Mouse (Mus musculus): Measurements from ENCODE around the gene Jsrp1.
A peak's percentile ranks its signal among the peaks of the same experiment; 100 is the strongest.

Gene Jsrp1

DNA sequence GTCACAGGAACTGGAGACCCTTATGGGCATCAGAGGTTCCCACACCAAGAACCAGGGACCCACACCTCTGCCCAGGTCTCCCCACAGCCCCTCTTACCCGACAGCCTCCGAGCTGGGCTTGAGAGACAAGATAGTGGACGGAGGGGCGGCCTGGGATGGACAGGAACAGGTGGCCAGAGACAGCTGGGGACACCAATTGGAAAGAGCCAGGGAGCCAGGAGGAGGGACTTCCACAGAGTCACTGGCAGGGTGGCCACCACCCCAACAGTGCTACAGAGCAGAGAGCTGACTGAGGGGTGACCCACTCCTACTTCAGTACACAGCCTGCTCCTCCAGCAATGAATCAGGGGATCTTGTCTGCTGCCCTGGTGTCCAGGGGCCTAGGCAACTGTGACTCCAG, at the start of gene Jsrp1:
Jsrp1 (minus strand) TSS at position 133 of the 400 bp plus-strand sequence.
- DNase-seq (ENCODE audit: inconsistent age in 2 of 2, low spot score in 1 of 2), result no peak

- no peak for DNase-seq (ENCODE audit: inconsistent age in 2 of 2, low spot score in 1 of 2)
Observed at GRCm38 (mm10) chr10:80862305-80862704, 49.0 kb upstream of the Jsrp1 start.

GRCm38 (mm10) chr10:80858350-80858935, 45.1 kb upstream of the Jsrp1 start:
- no peak for DNase-seq (ENCODE audit: inconsistent age in 2 of 2, low spot score in 1 of 2)

GRCm38 (mm10) chr10:80857848-80858247, 44.5 kb upstream of the Jsrp1 start:
- no peak for DNase-seq (ENCODE audit: inconsistent age in 2 of 2, low spot score in 1 of 2)

GRCm38 (mm10) chr10:80857386-80857785, 44.1 kb upstream of the Jsrp1 start:
- no peak for DNase-seq (ENCODE audit: inconsistent age in 2 of 2, low spot score in 1 of 2)

- no peak for DNase-seq (ENCODE audit: inconsistent age in 2 of 2, low spot score in 1 of 2)
Observed at GRCm38 (mm10) chr10:80856908-80857307, 43.6 kb upstream of the Jsrp1 start.

DNA sequence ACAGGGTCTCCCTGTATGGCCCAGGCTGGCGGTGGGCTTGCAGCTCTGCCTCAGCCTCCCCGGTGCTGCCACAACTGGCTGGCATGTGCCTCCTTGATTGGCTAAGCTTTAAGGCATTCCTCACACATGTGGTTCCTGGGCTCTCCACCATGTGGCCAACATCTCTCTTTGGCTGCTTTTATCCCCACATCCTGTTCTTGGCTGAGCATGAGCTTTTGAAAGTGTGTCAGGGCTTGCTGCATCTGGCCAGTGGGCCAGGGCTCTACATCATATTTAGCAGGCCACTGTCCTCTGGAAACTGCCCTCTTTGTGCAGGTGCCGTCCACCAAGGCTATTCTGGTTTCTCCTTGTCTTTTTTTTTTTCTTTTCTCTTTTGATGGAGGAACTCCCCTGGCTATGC, 43.0 kb upstream of the Jsrp1 start:
- DNase-seq (ENCODE audit: inconsistent age in 2 of 2, low spot score in 1 of 2), result no peak

DNA sequence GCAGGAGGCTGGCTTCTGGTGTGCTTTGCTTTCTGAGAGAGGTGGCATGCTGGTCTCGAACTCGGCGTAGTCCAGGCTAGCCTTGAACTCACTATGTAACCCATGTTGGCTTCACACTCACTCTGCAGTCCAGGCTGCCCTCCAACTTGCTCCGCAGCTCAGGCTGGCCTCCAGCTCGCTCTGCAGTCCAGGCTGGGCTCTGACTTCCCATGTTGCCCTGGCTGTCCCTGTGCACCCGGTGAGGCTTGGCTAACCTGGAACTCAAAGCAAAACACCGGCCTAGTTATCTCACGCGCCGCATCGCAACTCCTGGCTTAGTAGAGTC, 42.4 kb upstream of the Jsrp1 start:
- DNase-seq (ENCODE audit: inconsistent age in 2 of 2, low spot score in 1 of 2), result peak in 1 of 2 experiments; percentile 53

GRCm38 (mm10) chr10:80854913-80855748, 41.8 kb upstream of the Jsrp1 start, which contains the start of the genes Lsm7 and Sppl2b:
Gene Lsm7, minus strand, starts transcription at chr10:80855209.
Gene Sppl2b, plus strand, starts transcription at chr10:80855275.
- peak; percentile 98 to 99 for DNase-seq (ENCODE audit: inconsistent age in 2 of 2, low spot score in 1 of 2)

GRCm38 (mm10) chr10:80848571-80848970, 35.3 kb upstream of the Jsrp1 start:
- peak; percentile 72 to 74 for DNase-seq (ENCODE audit: inconsistent age in 2 of 2, low spot score in 1 of 2)

DNA sequence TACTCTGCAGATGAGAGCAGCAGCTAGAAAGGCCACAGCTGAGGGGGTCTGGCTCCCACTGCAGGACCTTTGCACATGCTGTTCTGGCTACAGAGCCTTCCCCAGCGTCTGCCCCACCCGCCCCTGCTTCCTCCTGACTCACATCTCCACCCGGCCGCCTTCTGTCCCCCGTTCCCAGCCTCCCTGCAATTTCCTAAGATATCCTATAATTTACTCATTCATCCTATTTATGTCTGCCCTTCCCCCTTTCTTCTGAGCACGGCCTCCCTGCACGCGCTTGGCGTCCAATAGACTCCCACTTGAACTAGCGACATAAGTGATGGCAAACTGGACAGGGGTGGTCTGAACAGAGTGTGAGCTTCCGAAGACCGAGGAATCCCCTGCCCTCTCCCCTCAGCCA, 32.4 kb upstream of the Jsrp1 start:
- DNase-seq (ENCODE audit: inconsistent age in 2 of 2, low spot score in 1 of 2), result no peak

GRCm38 (mm10) chr10:80845055-80845693, 31.9 kb upstream of the Jsrp1 start:
- peak in 1 of 2 experiments; percentile 37 for DNase-seq (ENCODE audit: inconsistent age in 2 of 2, low spot score in 1 of 2)

GRCm38 (mm10) chr10:80843931-80844547, 30.7 kb upstream of the Jsrp1 start, which contains the start of gene Lingo3:
Gene Lingo3, minus strand, starts transcription at chr10:80844039.
- peak; percentile 58 to 78 for DNase-seq (ENCODE audit: inconsistent age in 2 of 2, low spot score in 1 of 2)

- peak in 1 of 2 experiments; percentile 38 for DNase-seq (ENCODE audit: inconsistent age in 2 of 2, low spot score in 1 of 2)
Observed at GRCm38 (mm10) chr10:80843087-80843930, 30.0 kb upstream of the Jsrp1 start.

DNA sequence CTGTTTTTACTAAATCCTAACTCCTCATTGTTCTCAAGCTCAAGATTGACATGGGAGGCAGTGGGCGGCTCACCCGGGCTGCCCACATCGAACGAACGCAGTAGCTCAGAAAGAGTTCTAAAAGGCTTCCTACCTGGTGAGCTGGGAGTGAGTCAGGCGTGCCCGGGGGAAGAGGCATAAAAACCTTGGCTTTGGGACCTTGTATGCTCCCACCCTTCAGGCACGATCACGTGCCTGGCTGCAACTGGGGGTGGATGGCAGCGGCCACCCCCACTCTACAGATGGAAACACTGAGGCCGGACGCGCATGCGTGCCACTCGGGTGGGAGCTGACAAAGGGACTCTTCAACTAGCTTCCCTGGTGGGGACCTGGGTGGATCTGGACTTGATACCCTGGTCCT, 29.0 kb upstream of the Jsrp1 start:
- no peak for DNase-seq (ENCODE audit: inconsistent age in 2 of 2, low spot score in 1 of 2)

DNA sequence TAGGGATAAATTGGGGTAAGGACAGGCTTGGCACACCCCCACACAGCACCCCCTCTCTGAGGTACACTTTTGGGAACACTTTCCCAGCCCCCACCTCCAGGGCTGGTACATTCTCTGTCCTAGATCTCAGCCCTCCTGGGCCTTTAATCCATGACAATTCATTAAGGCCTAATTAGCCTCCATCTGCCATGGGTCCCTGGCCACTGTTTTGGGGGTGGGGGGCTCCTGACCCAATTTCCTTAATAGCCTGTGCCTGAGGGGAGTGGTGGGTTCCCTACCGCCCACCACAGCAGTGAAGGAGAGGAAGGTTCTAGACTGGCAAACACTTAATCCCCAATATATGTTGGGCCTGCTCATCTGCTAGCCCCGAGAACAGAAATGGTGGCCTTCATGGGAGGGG, 28.4 kb upstream of the Jsrp1 start:
- DNase-seq (ENCODE audit: inconsistent age in 2 of 2, low spot score in 1 of 2), result no peak

GRCm38 (mm10) chr10:80839848-80840247, 26.6 kb upstream of the Jsrp1 start:
- DNase-seq (ENCODE audit: inconsistent age in 2 of 2, low spot score in 1 of 2), result peak; percentile 51 to 68

DNA sequence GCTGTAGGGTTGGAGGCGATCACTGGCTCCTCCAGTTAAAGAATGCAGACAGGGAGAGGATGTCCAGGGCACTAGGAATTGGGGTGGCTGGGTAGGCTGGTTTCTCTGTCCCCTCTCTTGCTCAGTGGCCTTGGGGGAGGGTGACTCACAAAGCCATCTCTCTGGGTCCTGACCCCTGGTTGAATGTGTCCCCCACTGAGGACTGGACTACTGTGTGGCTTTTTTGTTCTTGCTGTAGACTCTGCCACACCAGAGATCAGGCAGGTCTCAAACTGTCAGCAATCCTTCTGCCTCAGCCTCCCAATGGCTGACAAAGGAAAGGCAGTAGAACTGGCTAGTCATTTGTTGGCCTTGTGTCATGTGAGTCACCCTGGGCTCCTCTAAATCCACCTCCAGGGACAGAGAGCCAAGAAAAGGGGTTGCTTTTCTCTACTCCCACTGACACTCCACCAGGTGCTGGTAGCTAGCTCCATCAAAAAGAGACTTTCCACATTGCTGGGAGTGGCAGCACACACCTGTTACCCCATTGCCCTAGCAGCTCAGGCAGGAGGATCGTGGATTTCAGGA, 25.1 kb upstream of the Jsrp1 start:
- DNase-seq (ENCODE audit: inconsistent age in 2 of 2, low spot score in 1 of 2), result peak; percentile 82 to 90

- DNase-seq (ENCODE audit: inconsistent age in 2 of 2, low spot score in 1 of 2), result peak; percentile 55 to 81
Observed at GRCm38 (mm10) chr10:80837827-80838226, 24.5 kb upstream of the Jsrp1 start.

DNA sequence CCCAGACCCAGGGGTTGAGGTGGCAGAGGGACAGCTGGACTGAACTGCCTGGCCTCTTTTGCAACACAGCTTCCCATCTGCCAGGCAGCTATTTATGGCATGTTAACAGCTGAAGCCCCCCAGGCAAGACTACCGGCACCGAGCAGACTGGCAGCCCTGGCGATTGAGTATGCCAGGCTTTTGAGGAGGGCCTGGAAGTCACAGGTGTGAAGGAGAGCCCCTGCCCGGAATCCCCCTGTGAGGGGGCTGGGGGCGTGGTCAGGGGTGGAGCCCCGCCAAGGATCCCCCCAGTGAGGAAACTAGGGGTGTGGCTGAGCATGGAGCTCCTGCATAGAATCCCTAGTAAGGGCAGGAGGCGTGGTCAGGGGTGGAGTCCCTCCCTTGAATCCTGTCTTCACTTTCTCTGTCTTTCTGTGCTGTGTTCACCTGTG, 23.7 kb upstream of the Jsrp1 start:
- peak; percentile 29 to 52 for DNase-seq (ENCODE audit: inconsistent age in 2 of 2, low spot score in 1 of 2)

All from adrenal gland, adult (tissue).